Mouse (Mus musculus) Patski (cell line): ENCODE measurements at regions not wholly inside any gene's neighbourhood (a gene's known extent, or its start where the extent isn't known, plus 50 kb on each side); places are given as distances from the start of the nearest gene placed in this dataset.
"Not testable (repeated sequence)": the region's sequence is repeated elsewhere in the genome, so short reads cannot be mapped to it uniquely, and the experiment has no call there.

Experiments
- ATAC-seq: fragments of 100-300 bp; one replicate; pipeline ENCODE4 v1.8.0; 2021
- CTCF ChIA-PET: fragments of 350-600 bp; sonication (Branson Sonifier 250); formaldehyde crosslinking; loops from one replicate; lab custom pipeline; 2022; ENCODE audit warnings: inconsistent platforms; lab: Charles Lee
- POLR2A ChIA-PET: fragments of 350-600 bp; sonication (Branson Sonifier 250); formaldehyde crosslinking; loops from one replicate; lab custom pipeline; 2022; ENCODE audit warnings: antibody characterized with exemption, inconsistent platforms; lab: Charles Lee
- DNase-seq: peaks from one replicate; pipeline ENCODE4 v3.0.0-alpha.2; 2011; ENCODE audit warnings: low read depth, low spot score
- H3K27me3 ChIP-seq: fragments of 371-371 bp; one replicate; pipeline ENCODE4 v1.5.1; 2021
- CTCF ChIP-seq: fragments of 100-300 bp; IDR thresholded peaks from one replicate; pipeline ENCODE4 v1.5.1; 2021
- in situ Hi-C: fragments of 300-500 bp; cut with MboI; formaldehyde crosslinking; loops from 3 replicates; pipeline ENCODE4 v1.11.1; 2018; ENCODE audit warnings: low pct_unique_long_range_greater_than_20kb, mixed read lengths

DNA sequence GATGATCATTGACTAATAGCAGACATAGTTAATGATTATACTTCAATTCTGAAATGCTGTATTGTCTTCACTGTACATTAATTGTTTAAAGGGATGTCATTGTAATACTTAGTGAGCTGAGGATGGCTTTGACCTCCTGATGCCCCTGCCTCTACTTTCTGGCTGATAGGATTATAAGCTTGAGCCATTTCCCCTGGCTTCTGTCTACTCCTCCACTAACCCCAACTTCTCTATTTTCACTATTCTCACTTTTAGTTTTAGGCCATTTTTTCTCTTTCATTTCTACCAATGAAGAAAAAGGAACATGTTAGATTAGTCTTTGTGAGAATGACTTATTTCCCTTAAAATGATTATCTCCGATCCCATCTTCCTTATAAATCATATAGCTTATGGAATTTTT is 190.9 kb downstream of the Stard3nl start:
- ChIA-PET CTCF (no interaction called here), POLR2A (no interaction called here)
- H3K27me3 ChIP-seq: peaks cover 8% of the 10 kb centered on the region
- no peak for DNase-seq
- in situ Hi-C loops: no loop called here
- no peak for ATAC-seq
- no peak for TF ChIP-seq CTCF

GRCm38 (mm10) chr13:19202320-19202719 is 193.3 kb downstream of the Stard3nl start:
- CTCF ChIA-PET, DNase-seq, POLR2A ChIA-PET, in situ Hi-C loops, H3K27me3 ChIP-seq, ATAC-seq: not testable (repeated sequence)
